7 mouse cellular contexts compared by ENCODE assay signal in the genomic region with DNA sequence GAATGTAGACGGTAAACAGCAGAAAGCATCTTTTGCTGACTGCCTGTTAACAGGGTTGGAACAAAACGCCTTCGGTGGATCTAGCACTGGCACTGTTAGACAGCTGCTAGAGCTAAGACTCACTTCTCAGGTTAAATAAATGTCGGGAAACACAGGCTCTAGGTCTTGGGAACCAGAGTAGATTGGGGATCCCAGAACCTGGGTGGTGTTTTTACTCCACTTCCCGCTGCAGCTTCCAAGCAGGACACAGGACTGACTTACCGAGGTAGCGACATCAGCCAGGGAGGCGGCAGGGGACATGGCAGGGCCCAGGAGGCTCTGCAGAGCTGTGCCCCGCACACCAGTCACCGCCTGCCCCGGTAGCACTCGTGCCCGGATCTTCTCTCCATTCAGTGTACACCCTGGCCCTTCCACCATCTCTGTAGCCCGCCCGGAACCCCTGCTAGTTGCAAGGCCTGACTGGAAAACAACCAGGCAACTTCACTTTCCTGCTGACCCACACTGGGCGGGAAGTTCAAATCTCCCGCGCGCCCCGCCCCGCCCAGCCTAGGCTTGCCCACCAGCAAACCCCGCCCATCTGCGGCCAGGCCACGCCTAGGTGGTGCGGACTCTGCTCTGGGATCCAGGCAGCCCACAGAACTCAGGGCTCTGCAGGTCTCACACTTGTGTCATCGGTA. TPM values are rescaled to one million over a fixed set of nuclear protein-coding genes. Genes with fewer than 3 reads are reported as not detected.
DNase-seq lines count a peak whose midpoint lies in the region; ATAC-seq lines count a peak whose summit lies in the region.

TSS of gene Neil3 (minus strand) at position 571 of the 677 bp plus-strand sequence.

- H3K4me3 ChIP-seq in hindbrain, embryonic 13.5 days, result peak within 1 kb of the TSS; percentile 47

- peak; percentile 97 for ATAC-seq in hindbrain, embryonic 13.5 days (ENCODE audit: low FRiP score)

- 1% methylated on average over 26 of the region's 26 CpGs for WGBS in hindbrain, embryonic 13.5 days

- no peaks in the 10 kb centered on the region for H3K36me3 ChIP-seq in hindbrain, embryonic 13.5 days

- H3K4me2 ChIP-seq in hindbrain, embryonic 13.5 days, result peak within 1 kb of the TSS; percentile 75

- no peaks in the 10 kb centered on the region for H3K9me3 ChIP-seq in hindbrain, embryonic 13.5 days

- DNase-seq in R1 (ENCODE audit: low read depth, low spot score), result peak; percentile 83
- peak; percentile 4 for DNase-seq in cerebellum, adult 9-11 months
- DNase-seq in frontal cortex, postnatal 10 days (ENCODE audit: low spot score in 2 of 2), result peak; percentile 11 to 57
- DNase-seq in left cerebral cortex, postnatal 25 days (ENCODE audit: low spot score in 2 of 2), result peak; percentile 6 to 14
- peak; percentile 84 for DNase-seq in mesoderm, embryonic 11.5 days (ENCODE audit: low read depth, low spot score)
- peak; percentile 49 for DNase-seq in right cerebral cortex, postnatal 4 days

- no peak within 1 kb of the TSS for H3K27ac ChIP-seq in hindbrain, embryonic 13.5 days

- H3K27me3 ChIP-seq in hindbrain, embryonic 13.5 days, result no peaks in the 10 kb centered on the region

- H3K9ac ChIP-seq in hindbrain, embryonic 13.5 days, result peak within 1 kb of the TSS; percentile 60

- intact Hi-C loops in left cerebral cortex, postnatal 25 days (cut with DNase I), result no loop called here

- H3K4me1 ChIP-seq in hindbrain, embryonic 13.5 days (replicated peaks), result peaks cover 10% of the 10 kb centered on the region

RNA-seq across cellular contexts. Expression of gene Neil3, which starts in this region (rescaled TPM):
- polyA plus RNA-seq in hindbrain, embryonic 13.5 days (2015; fragmentation: Nextera tagmentation; extraction: Ambion mirVana), result 7.3 and 7.6 TPM in 2 replicates
- total RNA-seq in left cerebral cortex, postnatal 25 days (2021), result under 1 TPM; 0.16 to 0.80 TPM

Comparison
In these comparisons a context has a peak if more than half of its experiments do, and no peak if none do; other contexts are left out.
1. Peak in DNase-seq in left cerebral cortex, postnatal 25 days; RNA of the gene not detected or under 1 TPM.
2. DNase-seq: peak in every context shown above with its lines; median percentile 84 in mesoderm, embryonic 11.5 days; 83 in R1; 49 in right cerebral cortex, postnatal 4 days; 34 in frontal cortex, postnatal 10 days; 10 in left cerebral cortex, postnatal 25 days; 4 in cerebellum, adult 9-11 months.